In genomic region chr1:39205021-39205420, GRCm38 (mm10) we compare ENCODE assay signal across 23 mouse cellular contexts. TPM values are rescaled to one million over a fixed set of nuclear protein-coding genes. Genes with fewer than 3 reads are reported as not detected.
DNase-seq lines count a peak whose midpoint lies in the region; ATAC-seq and TF ChIP-seq lines count a peak whose summit lies in the region.
"Had no signal": no experiment of that assay in that cellular context is flagged by ENCODE, and none has a peak within 500 bp of the region (broad histone marks: within the 10 kb centered on the region; RNA-seq: fewer than 3 reads in every experiment).

No protein-coding gene starts in this region.

- intact Hi-C loops in left cerebral cortex, postnatal 4 days (cut with DNase I) = no loop called here

- 2% methylated on average over 10 of the region's 10 CpGs for WGBS in thymus, adult 2 months
- WGBS in hindbrain, embryonic 10.5 days = 88% methylated on average over 10 of the region's 10 CpGs

- TF ChIP-seq CTCF in thymus, adult 2 months (IDR thresholded peaks at IDR 0.05; ENCODE audit: borderline replicate concordance, control insufficient read depth, extremely low read depth, insufficient read depth, low read length, poor library complexity) = no peak

- H3K4me3 ChIP-seq in thymus, adult 2 months (ENCODE audit: control insufficient read depth, insufficient read depth, low read length) = no peak overlapping the region
- H3K4me3 ChIP-seq in megakaryocyte, embryonic 14.5 days (replicated peaks) = peak overlapping the region; percentile 12
- H3K4me3 ChIP-seq in hindbrain, embryonic 10.5 days = no peak overlapping the region
- H3K4me3 ChIP-seq: embryonic facial prominence, embryonic 13.5 days; erythroblast, embryonic 14.5 days; forebrain, embryonic 12.5 days; limb, embryonic 12.5 days; liver, embryonic 13.5 days; midbrain, embryonic 15.5 days; neural tube, embryonic 13.5 days had no signal

- peak; percentile 77 for ATAC-seq in common myeloid progenitor, adult 5-6 weeks (replicated peaks; ENCODE audit: low read depth, poor library complexity, severe bottlenecking)
- ATAC-seq: hindbrain, postnatal 0 days; midbrain, embryonic 15.5 days had no signal

- H3K27ac ChIP-seq in thymus, adult 2 months (ENCODE audit: control insufficient read depth, insufficient read depth, low read length) = no peak overlapping the region
- no peak overlapping the region for H3K27ac ChIP-seq in hindbrain, embryonic 10.5 days
- H3K27ac ChIP-seq: embryonic facial prominence, embryonic 13.5 days; forebrain, embryonic 12.5 days; hindbrain, postnatal 0 days; limb, embryonic 12.5 days; liver, embryonic 13.5 days; midbrain, embryonic 15.5 days; neural tube, embryonic 13.5 days had no signal

- DNase-seq in thymus, adult 2 months = peak; percentile 53
- no peak for DNase-seq in thymus, postnatal 4 days
- peak; percentile 49 for DNase-seq in thymus, postnatal 25 days
- DNase-seq in left cerebral cortex, postnatal 4 days = no peak
- DNase-seq in hindbrain, embryonic 10.5 days (ENCODE audit: low spot score) = no peak
- DNase-seq in B cell, adult 2 months = no peak
- DNase-seq: cerebellum, adult 9-11 months; kidney, adult 2 months; kidney, postnatal 36 days; layer of hippocampus, postnatal 36 days; liver, embryonic 13.5 days; lung, embryonic 14.5 days; retina, postnatal 1 day; right cerebral cortex, postnatal 25 days had no signal

- no peak for TF ChIP-seq POLR2A in thymus, adult 2 months (IDR thresholded peaks at IDR 0.05; ENCODE audit: control insufficient read depth, extremely low read depth, insufficient read depth, low read length, poor library complexity)

- H3K4me1 ChIP-seq in thymus, adult 2 months (replicated peaks; ENCODE audit: control insufficient read depth, insufficient read depth, low read length) = peaks cover 15% of the 10 kb centered on the region
- peaks cover 43% of the 10 kb centered on the region for H3K4me1 ChIP-seq in megakaryocyte, embryonic 14.5 days
- no peaks in the 10 kb centered on the region for H3K4me1 ChIP-seq in hindbrain, embryonic 10.5 days (replicated peaks)
- H3K4me1 ChIP-seq: embryonic facial prominence, embryonic 13.5 days; forebrain, embryonic 12.5 days; limb, embryonic 12.5 days; liver, embryonic 13.5 days; midbrain, embryonic 15.5 days; neural tube, embryonic 13.5 days had no signal

- no peaks in the 10 kb centered on the region for H3K27me3 ChIP-seq in thymus, adult 2 months (ENCODE audit: control insufficient read depth, insufficient read depth, low read length)
- peaks cover 31% of the 10 kb centered on the region for H3K27me3 ChIP-seq in megakaryocyte, embryonic 14.5 days (replicated peaks)
- H3K27me3 ChIP-seq in hindbrain, embryonic 10.5 days (ENCODE audit: insufficient read depth, poor library complexity, severe bottlenecking) = no peaks in the 10 kb centered on the region
- H3K27me3 ChIP-seq: embryonic facial prominence, embryonic 13.5 days; forebrain, embryonic 12.5 days; limb, embryonic 12.5 days; liver, embryonic 13.5 days; midbrain, embryonic 15.5 days; neural tube, embryonic 13.5 days had no signal

- H3K36me3 ChIP-seq in thymus, adult 2 months (ENCODE audit: control insufficient read depth, insufficient read depth, low read length) = no peaks in the 10 kb centered on the region
- H3K36me3 ChIP-seq in megakaryocyte, embryonic 14.5 days (replicated peaks; ENCODE audit: low read length) = peaks cover 10% of the 10 kb centered on the region
- no peaks in the 10 kb centered on the region for H3K36me3 ChIP-seq in hindbrain, embryonic 10.5 days
- H3K36me3 ChIP-seq: embryonic facial prominence, embryonic 13.5 days; forebrain, embryonic 12.5 days; limb, embryonic 12.5 days; liver, embryonic 13.5 days; midbrain, embryonic 15.5 days; neural tube, embryonic 13.5 days had no signal

- H3K9me3 ChIP-seq in megakaryocyte, embryonic 14.5 days = peaks cover 15% of the 10 kb centered on the region
- H3K9me3 ChIP-seq in hindbrain, embryonic 10.5 days = no peaks in the 10 kb centered on the region
- H3K9me3 ChIP-seq: embryonic facial prominence, embryonic 13.5 days; forebrain, embryonic 12.5 days; limb, embryonic 12.5 days; liver, embryonic 13.5 days; midbrain, embryonic 15.5 days; neural tube, embryonic 13.5 days had no signal

RNA-seq across cellular contexts. Expression of gene Npas2, which starts 11.5 kb away (rescaled TPM):
- 6.9 and 7.7 TPM in 2 replicates for polyA plus RNA-seq in thymus, adult 2 months (2012; rRNA removed)
- not detected in 2 replicates for total RNA-seq in common myeloid progenitor, adult 5-6 weeks (2017)
- polyA plus RNA-seq in megakaryocyte, embryonic 14.5 days (2012; ENCODE audit: insufficient read depth, low replicate concordance) = 1.9 and 5.8 TPM in 2 replicates
- 10 to 100 TPM; 36.5 to 38.2 TPM for total RNA-seq in left cerebral cortex, postnatal 4 days (2021)
- 0.05 and 0.21 TPM in 2 replicates for polyA plus RNA-seq in hindbrain, embryonic 10.5 days (2016; fragmentation: Nextera tagmentation; extraction: Ambion mirVana)
- polyA plus RNA-seq: erythroblast, embryonic 14.5 days had no signal

Comparison
In these comparisons a context has a peak if more than half of its experiments do, and no peak if none do; other contexts are left out.
1. DNase-seq: peak in thymus, adult 2 months (single experiment) and thymus, postnatal 25 days (single experiment); none in thymus, postnatal 4 days (single experiment), left cerebral cortex, postnatal 4 days (single experiment), hindbrain, embryonic 10.5 days (single experiment) and B cell, adult 2 months (0 of 2).